Mouse (Mus musculus) lung, postnatal 10 days (tissue): ENCODE measurements around the gene Psmg1.

ENCODE experiments used
- DNase-seq: peaks from one replicate; pipeline ENCODE4 v3.0.0; 2021

The Psmg1 gene

GRCm38 (mm10) chr16:95956618-95957017 lies 34.1 kb downstream of the Psmg1 start:
- DNase-seq, result peak; percentile 40

DNA sequence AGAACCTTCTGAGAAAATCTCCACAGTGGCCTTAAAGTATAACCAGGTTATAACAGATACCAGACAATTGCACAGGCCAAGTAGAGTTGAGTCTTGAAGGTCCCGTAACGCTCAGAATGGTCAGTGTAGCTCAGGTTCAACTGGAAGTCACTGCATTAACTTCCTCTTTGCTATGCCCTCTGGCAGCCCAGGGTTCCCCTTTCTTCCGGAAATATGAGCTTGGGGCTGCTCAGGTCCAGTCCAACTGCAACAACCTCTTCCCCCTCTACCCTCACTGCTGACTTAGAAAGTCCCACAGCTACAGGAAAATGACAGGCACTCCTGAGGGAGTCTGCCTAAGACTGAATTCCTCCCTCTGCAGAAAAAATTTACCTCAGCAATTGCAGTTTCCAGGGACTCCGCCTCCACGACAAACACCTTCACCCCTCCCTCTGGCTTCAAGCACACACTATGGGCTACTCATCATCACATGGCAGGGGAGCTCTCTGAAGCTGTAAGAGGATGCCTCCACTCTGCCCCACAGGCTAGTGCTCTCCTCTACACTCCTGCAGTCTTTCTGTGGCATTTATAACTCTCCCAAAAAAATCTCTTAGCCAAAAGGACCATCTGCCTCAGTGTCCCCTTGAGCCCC lies 34.9 kb downstream of the Psmg1 start:
- DNase-seq, result no peak

GRCm38 (mm10) chr16:95954341-95954740 lies 36.4 kb downstream of the Psmg1 start:
- no peak for DNase-seq

- DNase-seq, result no peak
These were observed 37.6 kb downstream of the Psmg1 start for GRCm38 (mm10) chr16:95953159-95953650.

DNA sequence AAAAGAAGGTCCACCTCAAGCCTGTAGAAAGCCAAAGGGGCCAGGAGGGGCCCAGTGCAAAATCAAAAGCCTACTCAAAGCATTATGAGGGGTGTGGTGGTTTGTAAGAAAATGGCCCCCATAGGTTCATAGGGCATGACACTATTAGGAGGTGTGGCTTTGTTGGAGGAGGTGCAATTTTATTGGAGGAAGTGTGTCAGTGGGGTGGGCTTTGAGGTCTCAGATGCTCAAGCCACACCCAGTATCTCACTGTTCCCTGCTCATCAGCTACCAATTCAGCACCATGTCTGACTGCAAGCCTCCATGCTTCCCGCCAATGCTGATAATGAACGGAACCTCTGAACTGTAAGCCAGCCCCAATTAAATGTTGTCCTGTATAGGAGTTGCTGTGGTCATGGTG lies 39.3 kb downstream of the Psmg1 start:
- no peak for DNase-seq

GRCm38 (mm10) chr16:95945389-95946311 lies 45.1 kb downstream of the Psmg1 start:
- peak; percentile 92 for DNase-seq

DNA sequence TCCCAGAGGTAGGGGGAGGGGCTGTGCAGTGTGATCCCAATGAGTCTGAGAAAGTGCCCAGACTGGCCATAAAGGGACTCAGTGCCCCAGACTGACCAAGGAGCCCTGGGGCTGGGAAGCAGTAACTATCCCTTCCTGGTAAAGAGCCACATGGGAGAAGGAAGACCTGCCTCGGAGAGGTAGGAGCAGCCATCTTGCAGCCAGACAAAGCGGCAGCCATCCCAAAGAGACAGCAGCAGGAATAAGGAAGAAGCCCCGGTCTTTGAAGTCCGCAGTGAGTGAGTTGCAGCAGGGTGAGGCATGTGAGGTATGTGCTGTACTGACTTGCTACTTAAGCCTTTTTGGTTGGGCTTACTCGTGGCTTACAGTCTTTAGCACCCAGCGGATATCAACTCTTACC lies 47.6 kb downstream of the Psmg1 start:
- no peak for DNase-seq

DNA sequence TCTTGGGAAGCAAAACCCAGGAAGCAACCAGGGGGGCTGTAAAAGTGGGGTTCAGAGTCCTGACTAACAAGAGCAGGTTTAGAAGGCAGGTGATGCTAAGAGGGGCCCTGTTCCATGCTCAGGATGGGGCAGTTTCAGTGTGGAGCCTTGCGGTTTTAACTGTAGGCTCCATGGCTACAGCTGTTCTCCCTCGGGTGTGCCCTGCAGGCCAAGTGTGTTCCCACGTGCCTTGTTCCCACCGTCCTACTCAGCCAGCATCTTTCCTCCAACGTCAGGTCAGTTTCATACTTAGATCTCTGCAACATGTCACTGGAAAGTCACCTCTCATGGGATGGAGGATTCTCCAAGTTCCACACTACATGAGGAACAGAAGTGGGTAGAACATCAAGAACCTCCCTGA lies 49.2 kb downstream of the Psmg1 start:
- no peak for DNase-seq

GRCm38 (mm10) chr16:95935495-95935961 lies 55.2 kb downstream of the Psmg1 start:
- DNase-seq, result no peak

- DNase-seq, result no peak
These were observed 57.9 kb downstream of the Psmg1 start for GRCm38 (mm10) chr16:95932860-95933259.

- DNase-seq, result no peak
These were observed 59.3 kb downstream of the Psmg1 start for GRCm38 (mm10) chr16:95931509-95931908.
